Mouse (Mus musculus): Measurements from ENCODE around the gene Slc48a1. TPM values are rescaled to one million over a fixed set of nuclear protein-coding genes. Genes with fewer than 3 reads are reported as not detected.

Slc48a1 gene
- polyA plus RNA-seq, 1 experiment from 2014 or later, result 28.1 TPM

DNA sequence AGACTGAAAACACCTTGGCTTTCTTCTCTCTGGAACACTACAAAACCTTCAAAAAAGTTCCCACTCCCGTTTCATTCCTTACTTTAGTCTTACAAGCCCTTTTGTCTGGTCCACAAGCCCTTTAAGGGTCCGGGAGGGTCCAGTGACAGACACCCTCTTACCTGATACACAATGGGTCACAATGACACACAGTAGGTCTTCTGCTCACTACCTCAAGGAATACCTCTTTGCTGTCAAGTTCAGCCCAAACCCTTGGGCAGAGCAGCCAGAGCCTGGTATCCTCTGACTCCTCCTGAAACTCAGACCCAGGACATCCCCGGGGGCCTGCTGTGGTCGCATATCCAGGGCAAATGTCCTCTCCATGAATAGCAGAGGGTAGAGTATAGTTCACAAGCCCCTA, 29.4 kb upstream of the Slc48a1 start:
- WGBS, result 89% methylated on average over 4 of the region's 4 CpGs
- Histone ChIP-seq H3K27me3 (ENCODE audit: control insufficient read depth, insufficient read depth, low read length) (no peaks in the 10 kb centered on the region), H3K36me3 (ENCODE audit: control insufficient read depth, insufficient read depth, low read length) (no peaks in the 10 kb centered on the region), H3K27ac (ENCODE audit: low read depth, low read length) (no peak overlapping the region), H3K4me1 (replicated peaks; ENCODE audit: control insufficient read depth, insufficient read depth, low read length) (peaks cover 2% of the 10 kb centered on the region; the same call in 1 of the 2 replicates), H3K9ac (ENCODE audit: low read depth, low read length) (no peak overlapping the region), H3K4me2 (replicated peaks; ENCODE audit: low read depth, low read length) (no peak overlapping the region), H3K4me3 (ENCODE audit: low read depth, low read length) (no peak overlapping the region), H3K9me3 (ENCODE audit: control insufficient read depth, low read length) (no peaks in the 10 kb centered on the region)
- DNase-seq (ENCODE audit: low spot score), result no peak
- ATAC-seq (ENCODE audit: low FRiP score), result no peak

DNA sequence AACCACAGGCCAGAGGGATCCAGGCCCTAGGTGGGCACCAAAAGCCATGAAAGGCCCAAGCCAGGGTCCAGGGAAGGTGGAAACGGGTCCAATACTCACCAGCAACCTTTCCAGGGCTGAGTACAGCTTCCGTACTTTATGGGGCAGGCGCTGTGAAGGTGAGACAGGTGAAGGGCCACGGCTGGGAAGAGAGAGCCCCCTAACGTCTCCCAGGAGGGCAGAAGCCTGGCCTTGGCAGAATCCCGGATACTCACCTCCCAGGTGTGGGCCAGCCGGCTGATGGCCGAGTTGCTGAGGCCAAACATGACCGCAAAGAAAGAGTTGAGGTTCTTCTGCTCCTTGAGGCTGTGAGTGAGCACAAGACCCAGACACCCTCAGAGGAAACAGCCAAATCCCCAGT, 28.9 kb upstream of the Slc48a1 start:
- H3K4me1 ChIP-seq (replicated peaks; ENCODE audit: control insufficient read depth, insufficient read depth, low read length), result peaks cover 2% of the 10 kb centered on the region; the same call in 1 of the 2 replicates
- 88% methylated on average over 9 of the region's 9 CpGs for WGBS

DNA sequence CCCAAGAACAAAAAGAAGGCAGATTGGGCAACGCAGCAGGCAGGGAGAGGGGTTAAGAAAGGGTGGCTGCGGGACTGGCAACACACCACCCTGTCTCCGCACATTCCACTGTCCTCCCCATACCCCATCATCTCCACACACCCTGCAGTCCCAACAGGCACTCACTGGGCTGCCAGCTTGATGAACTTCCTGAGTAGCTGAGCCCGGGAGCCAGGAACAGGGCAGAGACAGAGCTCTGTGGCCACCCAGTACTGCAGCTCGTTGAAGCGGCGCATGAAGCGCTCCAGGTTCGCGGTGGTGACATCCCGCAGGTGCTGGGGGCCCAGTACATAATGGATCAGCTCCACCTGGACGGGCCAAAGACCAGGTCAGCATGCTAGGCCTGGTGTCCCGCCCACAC, 28.5 kb upstream of the Slc48a1 start:
- DNase-seq (ENCODE audit: low spot score) (no peak), ATAC-seq (ENCODE audit: low FRiP score) (no peak)
- 89% methylated on average over 13 of the region's 13 CpGs for WGBS
- peaks cover 2% of the 10 kb centered on the region; the same call in 1 of the 2 replicates for H3K4me1 ChIP-seq (replicated peaks; ENCODE audit: control insufficient read depth, insufficient read depth, low read length)
- H3K9ac ChIP-seq (ENCODE audit: low read depth, low read length), result no peak overlapping the region
- H3K36me3 ChIP-seq (ENCODE audit: control insufficient read depth, insufficient read depth, low read length), result no peaks in the 10 kb centered on the region
- no peak overlapping the region for H3K4me3 ChIP-seq (ENCODE audit: low read depth, low read length)
- no peaks in the 10 kb centered on the region for H3K9me3 ChIP-seq (ENCODE audit: control insufficient read depth, low read length)
- no peak overlapping the region for H3K27ac ChIP-seq (ENCODE audit: low read depth, low read length)
- H3K27me3 ChIP-seq (ENCODE audit: control insufficient read depth, insufficient read depth, low read length), result no peaks in the 10 kb centered on the region
- no peak overlapping the region for H3K4me2 ChIP-seq (replicated peaks; ENCODE audit: low read depth, low read length)

More for the DNA sequence above, 28.9 kb upstream of the Slc48a1 start:
- no peaks in the 10 kb centered on the region for H3K36me3 ChIP-seq (ENCODE audit: control insufficient read depth, insufficient read depth, low read length)
- DNase-seq (ENCODE audit: low spot score) (no peak), ATAC-seq (ENCODE audit: low FRiP score) (no peak)
- H3K27me3 ChIP-seq (ENCODE audit: control insufficient read depth, insufficient read depth, low read length), result no peaks in the 10 kb centered on the region
- no peak overlapping the region for H3K9ac ChIP-seq (ENCODE audit: low read depth, low read length)
- no peaks in the 10 kb centered on the region for H3K9me3 ChIP-seq (ENCODE audit: control insufficient read depth, low read length)
- no peak overlapping the region for H3K4me3 ChIP-seq (ENCODE audit: low read depth, low read length)
- no peak overlapping the region for H3K27ac ChIP-seq (ENCODE audit: low read depth, low read length)
- no peak overlapping the region for H3K4me2 ChIP-seq (replicated peaks; ENCODE audit: low read depth, low read length)

DNA sequence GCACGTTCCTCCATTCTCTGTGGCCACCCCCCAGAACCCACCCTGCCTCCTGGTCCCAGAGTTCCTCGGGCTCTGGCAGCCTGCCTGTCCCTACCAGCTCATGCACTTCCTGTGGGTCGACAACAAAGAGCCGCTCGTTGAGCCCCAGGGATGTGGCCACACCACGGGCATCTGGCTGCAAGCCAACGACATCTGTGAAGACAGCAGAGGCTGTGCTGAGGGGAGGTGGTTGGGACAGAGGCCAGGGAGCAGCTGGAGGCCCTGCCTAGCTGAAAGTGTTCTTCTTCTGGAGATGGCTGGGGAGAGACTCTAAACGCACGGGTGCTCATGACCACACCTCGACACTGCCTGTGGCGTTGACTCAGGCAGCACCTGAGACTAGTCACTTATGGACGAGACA, 27.6 kb upstream of the Slc48a1 start:
- Histone ChIP-seq H3K4me1 (replicated peaks; ENCODE audit: control insufficient read depth, insufficient read depth, low read length) (peaks cover 4% of the 10 kb centered on the region), H3K9ac (ENCODE audit: low read depth, low read length) (no peak overlapping the region), H3K4me2 (replicated peaks; ENCODE audit: low read depth, low read length) (no peak overlapping the region), H3K9me3 (ENCODE audit: control insufficient read depth, low read length) (no peaks in the 10 kb centered on the region), H3K27me3 (ENCODE audit: control insufficient read depth, insufficient read depth, low read length) (no peaks in the 10 kb centered on the region), H3K36me3 (ENCODE audit: control insufficient read depth, insufficient read depth, low read length) (no peaks in the 10 kb centered on the region), H3K27ac (ENCODE audit: low read depth, low read length) (no peak overlapping the region), H3K4me3 (ENCODE audit: low read depth, low read length) (no peak overlapping the region)
- DNase-seq (ENCODE audit: low spot score), result peak; percentile 51
- 52% methylated on average over 12 of the region's 12 CpGs for WGBS
- peak; percentile 70 for ATAC-seq (ENCODE audit: low FRiP score)

DNA sequence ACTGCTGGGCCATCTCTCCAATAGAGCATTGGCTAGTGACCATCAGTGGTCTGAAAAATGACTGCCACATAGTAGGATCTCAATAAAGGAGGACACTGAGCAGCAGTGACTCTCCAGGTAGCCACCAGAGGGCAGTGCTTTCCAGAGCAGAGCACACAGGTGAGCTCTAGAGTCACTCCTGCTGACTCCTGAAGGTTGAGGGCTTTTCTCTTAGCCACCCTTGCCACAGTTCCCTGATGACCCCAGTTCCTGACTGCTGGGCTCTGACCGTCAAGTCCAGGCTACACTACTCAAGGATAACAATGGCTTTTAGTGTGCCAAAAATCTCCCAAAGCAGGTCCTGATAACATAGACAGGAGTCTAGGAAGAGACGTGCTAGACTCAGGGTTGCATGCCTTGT, 26.6 kb upstream of the Slc48a1 start:
- Histone ChIP-seq H3K4me2 (replicated peaks; ENCODE audit: low read depth, low read length) (no peak overlapping the region), H3K9me3 (ENCODE audit: control insufficient read depth, low read length) (no peaks in the 10 kb centered on the region), H3K4me3 (ENCODE audit: low read depth, low read length) (no peak overlapping the region), H3K27ac (ENCODE audit: low read depth, low read length) (no peak overlapping the region), H3K36me3 (ENCODE audit: control insufficient read depth, insufficient read depth, low read length) (no peaks in the 10 kb centered on the region), H3K9ac (ENCODE audit: low read depth, low read length) (no peak overlapping the region), H3K4me1 (replicated peaks; ENCODE audit: control insufficient read depth, insufficient read depth, low read length) (peaks cover 4% of the 10 kb centered on the region), H3K27me3 (ENCODE audit: control insufficient read depth, insufficient read depth, low read length) (no peaks in the 10 kb centered on the region)
- WGBS, result 89% methylated on average over 2 of the region's 2 CpGs
- ATAC-seq (ENCODE audit: low FRiP score) (no peak), DNase-seq (ENCODE audit: low spot score) (no peak)

DNA sequence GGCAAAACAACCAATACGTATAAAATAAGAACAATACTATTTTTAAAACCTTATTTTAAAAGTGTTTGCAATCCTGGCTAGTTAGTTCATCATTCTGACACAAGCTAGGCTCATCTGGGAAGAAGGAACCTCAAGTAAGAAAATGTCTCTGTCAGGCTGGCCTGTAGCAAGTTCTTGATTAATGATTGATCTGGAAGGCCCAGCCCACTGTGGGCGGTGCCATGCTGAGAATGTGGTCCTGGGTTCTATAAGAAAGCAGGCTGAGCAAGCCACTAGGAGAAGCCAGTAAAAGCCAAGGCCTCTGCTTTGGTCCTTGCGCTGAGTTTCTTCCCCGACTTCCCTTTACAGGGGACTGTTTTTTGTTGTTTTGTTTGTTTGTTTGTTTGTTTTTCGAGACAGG, 25.8 kb upstream of the Slc48a1 start:
- H3K9me3 ChIP-seq (ENCODE audit: control insufficient read depth, low read length), result no peaks in the 10 kb centered on the region
- no peak for DNase-seq (ENCODE audit: low spot score)
- no peak overlapping the region for H3K4me3 ChIP-seq (ENCODE audit: low read depth, low read length)
- H3K27me3 ChIP-seq (ENCODE audit: control insufficient read depth, insufficient read depth, low read length), result no peaks in the 10 kb centered on the region
- no peak for ATAC-seq (ENCODE audit: low FRiP score)
- no peak overlapping the region for H3K4me2 ChIP-seq (replicated peaks; ENCODE audit: low read depth, low read length)
- H3K4me1 ChIP-seq (replicated peaks; ENCODE audit: control insufficient read depth, insufficient read depth, low read length), result peaks cover 4% of the 10 kb centered on the region
- no peak overlapping the region for H3K27ac ChIP-seq (ENCODE audit: low read depth, low read length)
- 95% methylated on average over 5 of the region's 5 CpGs for WGBS
- H3K9ac ChIP-seq (ENCODE audit: low read depth, low read length), result no peak overlapping the region
- no peaks in the 10 kb centered on the region for H3K36me3 ChIP-seq (ENCODE audit: control insufficient read depth, insufficient read depth, low read length)

DNA sequence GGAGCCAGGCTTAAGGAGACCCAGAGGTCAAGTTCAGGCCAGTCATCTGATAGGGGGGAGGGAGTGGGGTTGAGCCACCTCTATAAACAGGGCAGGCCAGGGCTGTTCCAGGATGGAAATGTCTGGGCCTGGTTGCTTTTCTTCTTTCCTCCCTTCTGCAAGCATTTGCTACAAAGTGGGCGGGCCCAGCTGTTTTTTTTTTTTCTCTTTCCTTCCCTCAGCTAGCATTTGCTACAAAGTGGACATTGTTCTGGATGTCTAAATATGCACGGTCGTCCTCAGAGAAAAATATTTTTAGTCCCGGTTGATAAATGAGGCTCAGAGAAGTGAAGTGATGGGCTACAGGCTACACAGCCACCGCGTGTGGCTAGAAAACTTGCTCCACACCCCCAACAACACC, 23.8 kb upstream of the Slc48a1 start:
- Histone ChIP-seq H3K9me3 (ENCODE audit: control insufficient read depth, low read length) (no peaks in the 10 kb centered on the region), H3K4me1 (replicated peaks; ENCODE audit: control insufficient read depth, insufficient read depth, low read length) (peaks cover 2% of the 10 kb centered on the region), H3K4me2 (replicated peaks; ENCODE audit: low read depth, low read length) (no peak overlapping the region), H3K36me3 (ENCODE audit: control insufficient read depth, insufficient read depth, low read length) (no peaks in the 10 kb centered on the region), H3K4me3 (ENCODE audit: low read depth, low read length) (no peak overlapping the region), H3K27me3 (ENCODE audit: control insufficient read depth, insufficient read depth, low read length) (no peaks in the 10 kb centered on the region), H3K9ac (ENCODE audit: low read depth, low read length) (no peak overlapping the region), H3K27ac (ENCODE audit: low read depth, low read length) (no peak overlapping the region)
- DNase-seq (ENCODE audit: low spot score), result no peak
- ATAC-seq (ENCODE audit: low FRiP score), result no peak
- WGBS, result 69% methylated on average over 6 of the region's 6 CpGs

DNA sequence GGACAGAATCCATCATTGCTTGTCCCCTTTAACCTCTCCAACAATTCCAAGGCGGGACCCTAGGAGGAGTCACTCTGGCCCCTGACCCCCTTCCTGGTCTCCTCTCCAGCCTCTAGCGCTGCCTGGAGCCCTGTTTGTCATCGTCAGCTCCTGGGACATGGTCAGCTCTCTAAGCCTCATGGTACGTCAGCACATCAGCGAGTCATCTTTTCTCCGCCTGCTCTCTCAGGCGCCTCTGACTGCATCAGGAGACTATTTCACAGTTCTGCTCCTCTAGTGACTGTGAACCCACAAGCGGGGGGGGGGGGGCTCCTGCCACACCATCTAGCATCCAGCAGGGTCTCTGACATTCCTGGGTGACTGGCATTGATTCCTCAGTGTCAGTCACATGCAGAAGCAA, 23.0 kb upstream of the Slc48a1 start:
- H3K27ac ChIP-seq (ENCODE audit: low read depth, low read length), result no peak overlapping the region
- no peak for ATAC-seq (ENCODE audit: low FRiP score)
- no peak for DNase-seq (ENCODE audit: low spot score)
- WGBS, result 37% methylated on average over 8 of the region's 8 CpGs
- H3K4me1 ChIP-seq (replicated peaks; ENCODE audit: control insufficient read depth, insufficient read depth, low read length), result peaks cover 2% of the 10 kb centered on the region
- H3K4me3 ChIP-seq (ENCODE audit: low read depth, low read length), result no peak overlapping the region
- no peak overlapping the region for H3K9ac ChIP-seq (ENCODE audit: low read depth, low read length)
- H3K36me3 ChIP-seq (ENCODE audit: control insufficient read depth, insufficient read depth, low read length), result no peaks in the 10 kb centered on the region
- H3K27me3 ChIP-seq (ENCODE audit: control insufficient read depth, insufficient read depth, low read length), result no peaks in the 10 kb centered on the region
- H3K4me2 ChIP-seq (replicated peaks; ENCODE audit: low read depth, low read length), result no peak overlapping the region
- no peaks in the 10 kb centered on the region for H3K9me3 ChIP-seq (ENCODE audit: control insufficient read depth, low read length)

DNA sequence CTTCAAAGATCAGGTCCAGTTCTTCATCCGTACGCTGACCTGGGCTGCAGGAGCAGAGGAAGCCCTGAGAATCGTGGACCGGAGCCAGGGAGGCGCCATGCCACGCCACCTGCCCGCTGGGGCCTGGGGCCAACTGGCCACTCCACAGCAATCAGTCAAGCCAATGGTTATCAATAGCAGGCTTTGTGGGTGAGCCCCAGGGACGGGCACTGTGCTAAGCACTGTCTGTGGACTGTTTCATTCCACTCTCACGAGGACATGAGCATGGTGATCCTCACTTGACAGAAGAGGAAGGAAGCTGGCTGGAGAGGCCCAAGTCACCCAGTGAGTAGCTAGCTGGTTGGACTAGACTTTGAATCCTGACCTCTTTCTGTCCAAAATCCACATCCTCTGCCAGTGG, 18.3 kb upstream of the Slc48a1 start:
- peaks cover 2% of the 10 kb centered on the region for H3K4me1 ChIP-seq (replicated peaks; ENCODE audit: control insufficient read depth, insufficient read depth, low read length)
- no peaks in the 10 kb centered on the region for H3K9me3 ChIP-seq (ENCODE audit: control insufficient read depth, low read length)
- H3K27ac ChIP-seq (ENCODE audit: low read depth, low read length), result no peak overlapping the region
- WGBS, result 90% methylated on average over 9 of the region's 9 CpGs
- no peaks in the 10 kb centered on the region for H3K36me3 ChIP-seq (ENCODE audit: control insufficient read depth, insufficient read depth, low read length)
- no peak overlapping the region for H3K9ac ChIP-seq (ENCODE audit: low read depth, low read length)
- no peak overlapping the region for H3K4me3 ChIP-seq (ENCODE audit: low read depth, low read length)
- ATAC-seq (ENCODE audit: low FRiP score) (no peak), DNase-seq (ENCODE audit: low spot score) (no peak)
- no peaks in the 10 kb centered on the region for H3K27me3 ChIP-seq (ENCODE audit: control insufficient read depth, insufficient read depth, low read length)
- H3K4me2 ChIP-seq (replicated peaks; ENCODE audit: low read depth, low read length), result no peak overlapping the region
